Mouse (Mus musculus) liver, embryonic 12.5 days (tissue): ENCODE measurements around the gene Gucd1. TPM values are rescaled to one million over a fixed set of nuclear protein-coding genes. Genes with fewer than 3 reads are reported as not detected.
"Not testable (repeated sequence)": the region's sequence is repeated elsewhere in the genome, so short reads cannot be mapped to it uniquely, and the experiment has no call there.

Experiments used
- ATAC-seq: fragments of 200-750 bp; cut with Nextera tagmentation; 2 replicates; pipeline ENCODE4 v1.8.0; 2017; ENCODE audit warnings: moderate number of reproducible peaks, mild to moderate bottlenecking, moderate library complexity
- H3K27ac ChIP-seq: fragments of 300-500 bp; sonication (generic); 2 replicates; pipeline ENCODE4 v1.5.1; 2016; ENCODE audit warnings: mild to moderate bottlenecking
- H3K27me3 ChIP-seq: fragments of 300-500 bp; sonication (generic); replicated peaks from 2 replicates; pipeline ENCODE4 v1.6.1; 2016; ENCODE audit warnings: mild to moderate bottlenecking, moderate library complexity
- H3K36me3 ChIP-seq: fragments of 300-500 bp; sonication (generic); 2 replicates; pipeline ENCODE4 v1.6.1; 2016; ENCODE audit warnings: mild to moderate bottlenecking, moderate library complexity
- H3K4me1 ChIP-seq: fragments of 300-500 bp; sonication (generic); 2 replicates; pipeline ENCODE4 v1.6.1; 2016
- H3K4me2 ChIP-seq: fragments of 300-500 bp; sonication (generic); 2 replicates; pipeline ENCODE4 v1.6.1; 2016; ENCODE audit warnings: mild to moderate bottlenecking, moderate library complexity
- H3K4me3 ChIP-seq: fragments of 300-500 bp; sonication (generic); 2 replicates; pipeline ENCODE4 v1.5.1; 2016; ENCODE audit warnings: mild to moderate bottlenecking, moderate library complexity
- H3K9ac ChIP-seq: fragments of 300-500 bp; sonication (generic); 2 replicates; pipeline ENCODE4 v1.6.1; 2016; ENCODE audit warnings: mild to moderate bottlenecking, moderate library complexity
- H3K9me3 ChIP-seq: fragments of 300-500 bp; sonication (generic); replicated peaks from 2 replicates; pipeline ENCODE4 v1.6.1; 2016; ENCODE audit warnings: mild to moderate bottlenecking, moderate library complexity
- WGBS: fragments of 180-500 bp; shearing (Covaris S2); methylation state at CpG from one replicate; pipeline ENCODE4 v1.1.7; 2016; ENCODE audit not compliant: insufficient replicate concordance; 5-methylcytosine and 5-hydroxymethylcytosine counted together
- polyA plus RNA-seq: library from polyadenylated mRNA; unstranded; fragments of >200 nt; fragmentation: Nextera tagmentation; extraction: Ambion mirVana; gene quantifications from 2 replicates; pipeline ENCODE4 v1.2.1, GENCODE M21; 2016

Gene Gucd1
- polyA plus RNA-seq = 46.6 and 50.5 TPM in 2 replicates

GRCm38 (mm10) chr10:75517758-75518143, at the start of gene Gucd1:
TSS of gene Gucd1 (minus strand) at chr10:75517972.
- peaks cover 65% of the 10 kb centered on the region for H3K4me1 ChIP-seq
- H3K9ac ChIP-seq = peak within 1 kb of the TSS; percentile 98
- no peaks in the 10 kb centered on the region for H3K27me3 ChIP-seq
- peak; percentile 73 for ATAC-seq
- H3K4me2 ChIP-seq = peak within 1 kb of the TSS; percentile 93
- H3K9me3 ChIP-seq = no peaks in the 10 kb centered on the region
- 1% methylated on average over 20 of the region's 20 CpGs for WGBS
- peaks cover 46% of the 10 kb centered on the region for H3K36me3 ChIP-seq
- peak within 1 kb of the TSS; percentile 98 for H3K27ac ChIP-seq
- peak within 1 kb of the TSS; percentile 97 for H3K4me3 ChIP-seq

GRCm38 (mm10) chr10:75566765-75567164, 49.0 kb upstream of the Gucd1 start:
- WGBS = 66% methylated on average over 2 of the region's 2 CpGs
- H3K36me3 ChIP-seq, H3K9ac ChIP-seq, H3K9me3 ChIP-seq, H3K4me2 ChIP-seq, H3K4me3 ChIP-seq, H3K27ac ChIP-seq, ATAC-seq: not testable (repeated sequence)
- Histone ChIP-seq H3K27me3 (peaks cover 25% of the 10 kb centered on the region), H3K4me1 (peaks cover 42% of the 10 kb centered on the region)

- WGBS = 42% methylated on average over 5 of the region's 5 CpGs
- H3K4me1 ChIP-seq = peaks cover 39% of the 10 kb centered on the region
- H3K36me3 ChIP-seq = no peaks in the 10 kb centered on the region
- H3K9me3 ChIP-seq = no peaks in the 10 kb centered on the region
- no peak overlapping the region for H3K9ac ChIP-seq
- peak overlapping the region; percentile 52; the same call in 1 of the 2 replicates for H3K27ac ChIP-seq
- H3K27me3 ChIP-seq = peaks cover 30% of the 10 kb centered on the region
- no peak for ATAC-seq
- H3K4me3 ChIP-seq = no peak overlapping the region
- H3K4me2 ChIP-seq = no peak overlapping the region
Measured at GRCm38 (mm10) chr10:75566321-75566720, 48.5 kb upstream of the Gucd1 start.

- peaks cover 34% of the 10 kb centered on the region for H3K27me3 ChIP-seq
- H3K27ac ChIP-seq = peak overlapping the region; percentile 52; the same call in 1 of the 2 replicates
- 27% methylated on average over 7 of the region's 7 CpGs for WGBS
- peaks cover 37% of the 10 kb centered on the region for H3K4me1 ChIP-seq
- no peaks in the 10 kb centered on the region for H3K9me3 ChIP-seq
- no peak overlapping the region for H3K4me3 ChIP-seq
- H3K4me2 ChIP-seq = peak overlapping the region; percentile 6; the same call in 1 of the 2 replicates
- ATAC-seq = peak; percentile 17; the same call in 1 of the 2 replicates
- no peak overlapping the region for H3K9ac ChIP-seq
- H3K36me3 ChIP-seq = no peaks in the 10 kb centered on the region
Measured at GRCm38 (mm10) chr10:75565906-75566305, 48.1 kb upstream of the Gucd1 start.

GRCm38 (mm10) chr10:75565436-75565835, 47.7 kb upstream of the Gucd1 start:
- H3K27ac ChIP-seq = peak overlapping the region; percentile 52; the same call in 1 of the 2 replicates
- peak overlapping the region; percentile 6; the same call in 1 of the 2 replicates for H3K4me2 ChIP-seq
- peak; percentile 24; the same call in 1 of the 2 replicates for ATAC-seq
- peaks cover 37% of the 10 kb centered on the region for H3K4me1 ChIP-seq
- H3K9ac ChIP-seq = no peak overlapping the region
- H3K36me3 ChIP-seq = no peaks in the 10 kb centered on the region
- H3K27me3 ChIP-seq = peaks cover 39% of the 10 kb centered on the region
- H3K9me3 ChIP-seq = no peaks in the 10 kb centered on the region
- H3K4me3 ChIP-seq = no peak overlapping the region
- WGBS = 16% methylated on average over 6 of the region's 6 CpGs

- WGBS = 45% methylated on average over 12 of the region's 12 CpGs
- Histone ChIP-seq H3K27ac (no peak overlapping the region), H3K9me3 (no peaks in the 10 kb centered on the region), H3K4me3 (no peak overlapping the region), H3K9ac (no peak overlapping the region), H3K4me1 (peaks cover 42% of the 10 kb centered on the region), H3K36me3 (no peaks in the 10 kb centered on the region), H3K4me2 (no peak overlapping the region), H3K27me3 (peaks cover 45% of the 10 kb centered on the region)
- ATAC-seq = no peak
Measured at GRCm38 (mm10) chr10:75564687-75565265, 47.0 kb upstream of the Gucd1 start.

- Histone ChIP-seq H3K4me2 (no peak overlapping the region), H3K9ac (no peak overlapping the region), H3K27ac (no peak overlapping the region), H3K36me3 (no peaks in the 10 kb centered on the region), H3K27me3 (peaks cover 67% of the 10 kb centered on the region), H3K9me3 (no peaks in the 10 kb centered on the region), H3K4me1 (peaks cover 29% of the 10 kb centered on the region), H3K4me3 (no peak overlapping the region)
- WGBS = 59% methylated on average over 8 of the region's 8 CpGs
- no peak for ATAC-seq
Measured at GRCm38 (mm10) chr10:75562596-75562995, 44.8 kb upstream of the Gucd1 start.

- H3K4me2 ChIP-seq = peak within 1 kb of the TSS; percentile 69
- H3K4me3 ChIP-seq = no peak within 1 kb of the TSS; the same call in 1 of the 2 replicates
- H3K27me3 ChIP-seq = peaks cover 81% of the 10 kb centered on the region
- 46% methylated on average over 10 of the region's 10 CpGs for WGBS
- no peaks in the 10 kb centered on the region for H3K9me3 ChIP-seq
- H3K36me3 ChIP-seq = no peaks in the 10 kb centered on the region
- H3K27ac ChIP-seq = no peak within 1 kb of the TSS
- H3K4me1 ChIP-seq = peaks cover 28% of the 10 kb centered on the region
- no peak within 1 kb of the TSS for H3K9ac ChIP-seq
- ATAC-seq = no peak
Measured at GRCm38 (mm10) chr10:75561071-75561654, 43.4 kb upstream of the Gucd1 start, which contains the start of gene Ggt1. TSS of gene Ggt1 (plus strand) at chr10:75561604.

- Histone ChIP-seq H3K9me3 (no peaks in the 10 kb centered on the region), H3K9ac (no peak overlapping the region), H3K27ac (no peak overlapping the region), H3K27me3 (peaks cover 85% of the 10 kb centered on the region), H3K4me3 (no peak overlapping the region; the same call in 1 of the 2 replicates), H3K4me2 (peak overlapping the region; percentile 69), H3K36me3 (no peaks in the 10 kb centered on the region), H3K4me1 (peaks cover 22% of the 10 kb centered on the region)
- WGBS = 16% methylated on average over 6 of the region's 6 CpGs
- ATAC-seq = no peak
Measured at GRCm38 (mm10) chr10:75560549-75560899, 42.8 kb upstream of the Gucd1 start.

- Histone ChIP-seq H3K4me2 (peak within 1 kb of the TSS; percentile 69), H3K4me3 (peak within 1 kb of the TSS; percentile 47), H3K27ac (no peak within 1 kb of the TSS), H3K9me3 (no peaks in the 10 kb centered on the region), H3K36me3 (no peaks in the 10 kb centered on the region), H3K9ac (no peak within 1 kb of the TSS; the same call in 1 of the 2 replicates), H3K4me1 (peaks cover 17% of the 10 kb centered on the region), H3K27me3 (peaks cover 85% of the 10 kb centered on the region)
- no peak for ATAC-seq
- WGBS = 2% methylated on average over 74 of the region's 75 CpGs
Measured at GRCm38 (mm10) chr10:75559676-75560548, 42.1 kb upstream of the Gucd1 start, which contains the start of gene Lrrc75b. TSS of gene Lrrc75b (minus strand) at chr10:75560330.

- H3K27me3 ChIP-seq = peaks cover 80% of the 10 kb centered on the region
- no peak overlapping the region for H3K4me3 ChIP-seq
- peaks cover 15% of the 10 kb centered on the region for H3K4me1 ChIP-seq
- no peak overlapping the region for H3K27ac ChIP-seq
- WGBS = 6% methylated on average over 14 of the region's 14 CpGs
- H3K36me3 ChIP-seq = no peaks in the 10 kb centered on the region
- ATAC-seq = no peak
- no peaks in the 10 kb centered on the region for H3K9me3 ChIP-seq
- H3K9ac ChIP-seq = no peak overlapping the region
- peak overlapping the region; percentile 69 for H3K4me2 ChIP-seq
Measured at GRCm38 (mm10) chr10:75559041-75559675, 41.4 kb upstream of the Gucd1 start.
